Mouse (Mus musculus): ENCODE results near the gene Olfr830. TPM values are rescaled to one million over a fixed set of nuclear protein-coding genes. Genes with fewer than 3 reads are reported as not detected.

The Olfr830 gene
- polyA plus RNA-seq (2015; fragmentation: Illumina TruSeq; extraction: RNeasy Lipid Tissue Mini Kit (QIAGEN cat#74804); ENCODE audit: insufficient read depth, low read depth, low replicate concordance) = not detected

GRCm38 (mm10) chr9:18874393-18874792 is at the start of gene Olfr830:
Olfr830 (plus strand) TSS chr9:18874693.

GRCm38 (mm10) chr9:18854633-18855032 is 19.9 kb upstream of the Olfr830 start, which contains the start of gene Olfr829:
Olfr829 (plus strand) TSS chr9:18854933.

Other genes with a start within 250 kb of the Olfr830 start
- 10.7 TPM for gene Muc16, start 200.2 kb upstream of the Olfr830 start, polyA plus RNA-seq (2015; fragmentation: Illumina TruSeq; extraction: RNeasy Lipid Tissue Mini Kit (QIAGEN cat#74804); ENCODE audit: insufficient read depth, low read depth, low replicate concordance)
- not detected for gene Olfr24, start 110.7 kb upstream of the Olfr830 start, polyA plus RNA-seq (2015; fragmentation: Illumina TruSeq; extraction: RNeasy Lipid Tissue Mini Kit (QIAGEN cat#74804); ENCODE audit: insufficient read depth, low read depth, low replicate concordance)
- gene Olfr828, start 55.2 kb upstream of the Olfr830 start, polyA plus RNA-seq (2015; fragmentation: Illumina TruSeq; extraction: RNeasy Lipid Tissue Mini Kit (QIAGEN cat#74804); ENCODE audit: insufficient read depth, low read depth, low replicate concordance) = not detected
- gene Olfr829, start 19.8 kb upstream of the Olfr830 start, polyA plus RNA-seq (2015; fragmentation: Illumina TruSeq; extraction: RNeasy Lipid Tissue Mini Kit (QIAGEN cat#74804); ENCODE audit: insufficient read depth, low read depth, low replicate concordance) = not detected
- gene Olfr832, start 62.4 kb downstream of the Olfr830 start, polyA plus RNA-seq (2015; fragmentation: Illumina TruSeq; extraction: RNeasy Lipid Tissue Mini Kit (QIAGEN cat#74804); ENCODE audit: insufficient read depth, low read depth, low replicate concordance) = not detected
- not detected for gene Olfr834, start 113.3 kb downstream of the Olfr830 start, polyA plus RNA-seq (2015; fragmentation: Illumina TruSeq; extraction: RNeasy Lipid Tissue Mini Kit (QIAGEN cat#74804); ENCODE audit: insufficient read depth, low read depth, low replicate concordance)
- not detected for gene Olfr835, start 158.0 kb downstream of the Olfr830 start, polyA plus RNA-seq (2015; fragmentation: Illumina TruSeq; extraction: RNeasy Lipid Tissue Mini Kit (QIAGEN cat#74804); ENCODE audit: insufficient read depth, low read depth, low replicate concordance)
- gene Olfr836, start 245.7 kb downstream of the Olfr830 start, polyA plus RNA-seq (2015; fragmentation: Illumina TruSeq; extraction: RNeasy Lipid Tissue Mini Kit (QIAGEN cat#74804); ENCODE audit: insufficient read depth, low read depth, low replicate concordance) = not detected